Mouse (Mus musculus): ENCODE results near the gene 4933421I07Rik. TPM values are rescaled to one million over a fixed set of nuclear protein-coding genes. Genes with fewer than 3 reads are reported as not detected.

Gene 4933421I07Rik
- polyA plus RNA-seq (2016; fragmentation: Nextera tagmentation; extraction: Ambion mirVana): not detected in 2 replicates

DNA sequence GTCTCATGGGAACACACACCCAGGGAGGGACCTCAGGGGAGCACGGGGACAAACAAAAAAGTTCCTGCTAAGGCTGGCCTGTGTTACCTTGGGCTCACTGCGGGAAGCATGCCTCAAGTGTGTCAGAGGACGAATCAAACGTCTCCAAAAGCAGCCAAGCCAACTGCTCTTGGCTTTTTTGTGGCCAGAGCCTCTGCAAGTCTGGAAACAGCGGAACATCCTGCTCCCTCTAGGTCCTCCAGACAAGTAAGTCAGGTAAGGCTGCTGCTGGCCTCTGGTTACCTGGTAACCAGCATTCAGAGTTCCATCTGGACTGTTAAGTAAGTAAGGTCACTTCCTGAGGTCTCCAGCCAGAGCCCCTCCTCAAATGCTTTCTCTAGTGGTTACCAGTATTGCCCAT, at the start of gene 4933421I07Rik:
Gene 4933421I07Rik, minus strand, starts transcription at position 271 of the 400 bp plus-strand sequence.
- Histone ChIP-seq H3K9ac (replicated peaks) (no peak within 1 kb of the TSS), H3K4me3 (no peak within 1 kb of the TSS), H3K4me1 (no peaks in the 10 kb centered on the region), H3K27me3 (no peaks in the 10 kb centered on the region), H3K9me3 (peaks cover 73% of the 10 kb centered on the region), H3K27ac (replicated peaks) (no peak within 1 kb of the TSS), H3K4me2 (replicated peaks) (no peak within 1 kb of the TSS), H3K36me3 (no peaks in the 10 kb centered on the region)
- WGBS: 71% methylated on average over 5 of the region's 5 CpGs
- no peak for ATAC-seq (ENCODE audit: low FRiP score, low read depth)

DNA sequence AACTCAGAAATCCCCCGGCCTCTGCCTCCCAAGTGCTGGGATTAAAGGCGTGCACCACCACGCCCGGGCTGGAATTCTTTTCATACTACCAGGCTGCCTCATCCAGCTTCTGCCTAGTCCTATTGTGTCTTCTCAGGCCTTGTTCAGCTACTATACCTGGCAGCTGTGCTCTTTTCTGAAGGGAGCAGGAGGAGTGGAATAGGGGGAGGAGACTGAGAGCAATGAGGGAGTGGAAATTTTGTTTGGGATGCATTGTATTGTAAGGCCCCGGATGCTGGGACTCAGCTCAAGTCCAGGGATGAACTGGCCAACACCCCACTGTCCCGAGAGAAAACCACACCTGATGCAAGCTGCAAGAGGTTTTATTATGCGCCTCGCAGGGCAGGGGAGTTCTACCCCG, 49.4 kb upstream of the 4933421I07Rik start:
- H3K9me3 ChIP-seq: peaks cover 44% of the 10 kb centered on the region
- H3K4me1 ChIP-seq: no peaks in the 10 kb centered on the region

GRCm38 (mm10) chr7:42496202-42496601, 48.3 kb upstream of the 4933421I07Rik start:
- no peaks in the 10 kb centered on the region for H3K27me3 ChIP-seq
- H3K9ac ChIP-seq (replicated peaks): no peak overlapping the region
- WGBS: 75% methylated on average over 1 of the region's 1 CpGs
- peaks cover 41% of the 10 kb centered on the region for H3K36me3 ChIP-seq
- H3K4me2 ChIP-seq (replicated peaks): no peak overlapping the region
- H3K9me3 ChIP-seq: peaks cover 52% of the 10 kb centered on the region
- no peak overlapping the region for H3K4me3 ChIP-seq
- no peak overlapping the region for H3K27ac ChIP-seq (replicated peaks)
- no peak for ATAC-seq (ENCODE audit: low FRiP score, low read depth)
- H3K4me1 ChIP-seq: no peaks in the 10 kb centered on the region

More for the DNA sequence above, 49.4 kb upstream of the 4933421I07Rik start:
- ATAC-seq (ENCODE audit: low FRiP score, low read depth): no peak
- H3K27me3 ChIP-seq: no peaks in the 10 kb centered on the region
- no peak overlapping the region for H3K4me3 ChIP-seq
- no peak overlapping the region for H3K9ac ChIP-seq (replicated peaks)
- WGBS: 93% methylated on average over 9 of the region's 9 CpGs
- peaks cover 44% of the 10 kb centered on the region for H3K36me3 ChIP-seq
- H3K4me2 ChIP-seq (replicated peaks): no peak overlapping the region
- H3K27ac ChIP-seq (replicated peaks): no peak overlapping the region

GRCm38 (mm10) chr7:42490859-42491258, 42.9 kb upstream of the 4933421I07Rik start:
- Histone ChIP-seq H3K4me1 (no peaks in the 10 kb centered on the region), H3K9me3 (peaks cover 37% of the 10 kb centered on the region), H3K36me3 (peaks cover 40% of the 10 kb centered on the region), H3K27ac (replicated peaks) (no peak overlapping the region), H3K27me3 (no peaks in the 10 kb centered on the region), H3K9ac (replicated peaks) (no peak overlapping the region), H3K4me3 (no peak overlapping the region), H3K4me2 (replicated peaks) (no peak overlapping the region)
- no peak for ATAC-seq (ENCODE audit: low FRiP score, low read depth)
- WGBS: 95% methylated on average over 5 of the region's 5 CpGs

DNA sequence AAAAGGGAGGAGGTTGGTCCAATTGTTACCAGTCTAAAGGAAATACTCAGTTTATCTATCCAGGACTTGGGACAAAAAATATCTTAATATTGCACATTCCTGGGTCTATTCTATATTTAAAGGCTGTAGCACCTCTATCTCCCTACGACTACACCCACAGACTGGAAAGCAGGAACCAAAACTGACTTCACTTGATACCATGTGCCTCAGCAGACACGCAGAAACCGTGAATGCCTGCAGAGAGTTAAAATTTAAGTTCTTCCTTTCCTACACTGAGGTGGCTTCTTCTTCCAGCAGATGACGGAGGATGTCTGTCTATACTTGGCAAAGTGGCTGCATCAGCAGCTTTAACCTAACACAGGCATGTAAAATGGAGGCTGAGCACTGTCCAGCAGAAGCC, 42.4 kb upstream of the 4933421I07Rik start:
- Histone ChIP-seq H3K9me3 (peaks cover 32% of the 10 kb centered on the region; the same call in 1 of the 2 replicates), H3K4me1 (no peaks in the 10 kb centered on the region), H3K4me3 (no peak overlapping the region), H3K27me3 (no peaks in the 10 kb centered on the region), H3K27ac (replicated peaks) (no peak overlapping the region), H3K36me3 (peaks cover 42% of the 10 kb centered on the region), H3K9ac (replicated peaks) (no peak overlapping the region), H3K4me2 (replicated peaks) (no peak overlapping the region)
- WGBS: 92% methylated on average over 4 of the region's 4 CpGs
- ATAC-seq (ENCODE audit: low FRiP score, low read depth): no peak

DNA sequence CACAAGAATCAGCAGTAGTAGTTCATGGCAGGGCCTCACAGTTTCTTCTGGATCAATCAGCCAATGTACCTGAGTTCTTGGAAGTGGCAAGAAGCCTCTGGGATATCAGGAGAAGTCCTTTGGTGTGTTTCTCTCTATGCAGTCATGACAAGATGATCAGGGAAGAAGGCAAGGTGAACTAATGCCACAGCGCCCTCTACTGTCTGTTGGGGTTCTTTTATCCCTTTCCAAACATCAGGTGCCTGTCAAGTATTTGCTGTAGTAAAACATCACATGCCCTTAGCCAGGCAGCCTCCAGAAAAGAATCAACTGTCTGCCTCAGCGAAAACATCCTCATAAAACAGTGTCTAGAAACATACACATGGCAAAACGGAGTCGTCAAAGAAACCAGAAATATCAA, 6.7 kb upstream of the 4933421I07Rik start:
- H3K9me3 ChIP-seq: peaks cover 43% of the 10 kb centered on the region
- no peak overlapping the region for H3K9ac ChIP-seq (replicated peaks)
- no peak overlapping the region for H3K27ac ChIP-seq (replicated peaks)
- H3K4me1 ChIP-seq: no peaks in the 10 kb centered on the region
- WGBS: 64% methylated on average over 4 of the region's 4 CpGs
- H3K36me3 ChIP-seq: no peaks in the 10 kb centered on the region
- no peak overlapping the region for H3K4me2 ChIP-seq (replicated peaks)
- H3K27me3 ChIP-seq: no peaks in the 10 kb centered on the region
- ATAC-seq (ENCODE audit: low FRiP score, low read depth): no peak
- H3K4me3 ChIP-seq: no peak overlapping the region

- H3K36me3 ChIP-seq: no peaks in the 10 kb centered on the region
- no peak overlapping the region for H3K9ac ChIP-seq (replicated peaks)
- ATAC-seq (ENCODE audit: low FRiP score, low read depth): no peak
- H3K27ac ChIP-seq (replicated peaks): no peak overlapping the region
- WGBS: 41% methylated on average over 3 of the region's 3 CpGs
- H3K4me3 ChIP-seq: no peak overlapping the region
- peaks cover 72% of the 10 kb centered on the region for H3K9me3 ChIP-seq
- no peak overlapping the region for H3K4me2 ChIP-seq (replicated peaks)
- no peaks in the 10 kb centered on the region for H3K27me3 ChIP-seq
- H3K4me1 ChIP-seq: no peaks in the 10 kb centered on the region
These were observed 2.7 kb upstream of the 4933421I07Rik start for GRCm38 (mm10) chr7:42450618-42451017.

DNA sequence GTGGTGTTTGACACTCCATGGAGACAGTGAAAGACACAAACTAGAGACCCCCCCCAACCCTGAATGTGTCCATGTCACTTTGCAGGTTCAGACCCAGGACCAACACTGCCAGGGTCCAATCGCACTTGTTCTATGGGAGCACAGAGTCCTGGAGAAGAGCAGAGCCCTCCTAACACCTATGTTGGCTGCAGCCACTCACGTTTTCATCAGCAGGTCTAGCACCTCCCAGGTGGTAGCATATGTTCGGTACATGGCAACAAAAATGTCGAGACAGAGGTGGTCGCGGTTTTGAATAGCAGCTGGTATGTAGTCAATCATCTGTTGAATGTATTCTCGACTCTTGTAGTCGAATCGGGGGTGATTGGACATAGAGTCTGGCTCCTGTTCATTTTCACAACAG, 568 bp downstream of the 4933421I07Rik start:
- Histone ChIP-seq H3K4me2 (replicated peaks) (no peak overlapping the region), H3K27me3 (no peaks in the 10 kb centered on the region), H3K9ac (replicated peaks) (no peak overlapping the region), H3K4me3 (no peak overlapping the region), H3K4me1 (no peaks in the 10 kb centered on the region), H3K36me3 (no peaks in the 10 kb centered on the region), H3K9me3 (peaks cover 72% of the 10 kb centered on the region), H3K27ac (replicated peaks) (no peak overlapping the region)
- 78% methylated on average over 9 of the region's 9 CpGs for WGBS
- no peak for ATAC-seq (ENCODE audit: low FRiP score, low read depth)

Other genes with a start within 250 kb of the 4933421I07Rik start
- not detected in 2 replicates for gene Vmn2r61, start 188.1 kb downstream of the 4933421I07Rik start, polyA plus RNA-seq (2016; fragmentation: Nextera tagmentation; extraction: Ambion mirVana)
- 13.8 and 14.3 TPM in 2 replicates for gene Zfp141, start 57.6 kb upstream of the 4933421I07Rik start, polyA plus RNA-seq (2016; fragmentation: Nextera tagmentation; extraction: Ambion mirVana)
- not detected in 2 replicates for gene Gm21028, start 130.5 kb upstream of the 4933421I07Rik start, polyA plus RNA-seq (2016; fragmentation: Nextera tagmentation; extraction: Ambion mirVana)
- gene Zfp977, start 144.4 kb upstream of the 4933421I07Rik start, polyA plus RNA-seq (2016; fragmentation: Nextera tagmentation; extraction: Ambion mirVana): 1.7 TPM in 2 replicates
- gene Zfp976, start 194.5 kb upstream of the 4933421I07Rik start, polyA plus RNA-seq (2016; fragmentation: Nextera tagmentation; extraction: Ambion mirVana): 2.2 TPM in 2 replicates
- gene Zfp975, start 244.6 kb upstream of the 4933421I07Rik start, polyA plus RNA-seq (2016; fragmentation: Nextera tagmentation; extraction: Ambion mirVana): 6.8 and 7.0 TPM in 2 replicates

Measured in midbrain, embryonic 12.5 days (tissue).